Mouse (Mus musculus): ENCODE data around the gene Gm20388. TPM values are rescaled to one million over a fixed set of nuclear protein-coding genes. Genes with fewer than 3 reads are reported as not detected.
A peak's percentile ranks its signal among the peaks of the same experiment; 100 is the strongest.

Gene Gm20388
- polyA plus RNA-seq (2012): 0.36 TPM in 1 of 2 replicates, not detected in the other

GRCm38 (mm10) chr8:119910547-119911257 lies at the start of gene Gm20388:
Gene Gm20388 (plus strand): TSS chr8:119910841.
- peak within 1 kb of the TSS; percentile 99 for H3K4me3 ChIP-seq (replicated peaks)
- peaks cover 28% of the 10 kb centered on the region for H3K36me3 ChIP-seq (ENCODE audit: control insufficient read depth)
- peaks cover 75% of the 10 kb centered on the region for H3K4me1 ChIP-seq (ENCODE audit: control insufficient read depth)
- no peaks in the 10 kb centered on the region for H3K27me3 ChIP-seq (ENCODE audit: control insufficient read depth)
- H3K9me3 ChIP-seq (ENCODE audit: control insufficient read depth, low read length): no peaks in the 10 kb centered on the region
- TF ChIP-seq TAL1 (IDR thresholded peaks at IDR 0.05; ENCODE audit: low read length): no peak
- peak; percentile 80 for TF ChIP-seq GATA1 (IDR thresholded peaks at IDR 0.05; ENCODE audit: low read length)

GRCm38 (mm10) chr8:119861706-119862389 lies 48.8 kb upstream of the Gm20388 start, which contains the start of gene Klhl36:
Gene Klhl36 (plus strand): TSS chr8:119862266.
- TF ChIP-seq TAL1 (IDR thresholded peaks at IDR 0.05; ENCODE audit: low read length) (no peak), GATA1 (IDR thresholded peaks at IDR 0.05; ENCODE audit: low read length) (no peak)
- Histone ChIP-seq H3K36me3 (ENCODE audit: control insufficient read depth) (no peaks in the 10 kb centered on the region), H3K27me3 (ENCODE audit: control insufficient read depth) (peaks cover 10% of the 10 kb centered on the region), H3K9me3 (ENCODE audit: control insufficient read depth, low read length) (no peaks in the 10 kb centered on the region), H3K4me1 (ENCODE audit: control insufficient read depth) (peaks cover 19% of the 10 kb centered on the region), H3K4me3 (replicated peaks) (peak within 1 kb of the TSS; percentile 68)

DNA sequence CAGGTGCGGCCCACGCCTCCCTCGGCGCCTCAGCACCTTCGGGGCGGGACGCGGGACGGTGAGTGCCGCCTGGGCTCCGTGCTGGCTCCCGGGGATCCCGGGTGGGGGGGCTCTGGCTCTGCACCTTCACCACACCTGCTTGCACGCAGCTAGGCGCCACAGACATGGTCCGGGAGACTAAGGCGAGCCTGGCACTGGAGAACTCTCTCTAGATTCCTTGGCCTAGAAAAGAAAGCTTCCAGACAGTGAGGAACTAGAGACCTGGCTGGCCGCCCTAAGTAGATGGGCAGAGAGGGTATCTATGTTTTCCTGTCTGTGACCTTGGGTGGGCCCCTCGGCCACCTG lies 48.3 kb upstream of the Gm20388 start:
- TF ChIP-seq TAL1 (IDR thresholded peaks at IDR 0.05; ENCODE audit: low read length) (no peak), GATA1 (IDR thresholded peaks at IDR 0.05; ENCODE audit: low read length) (no peak)
- Histone ChIP-seq H3K4me3 (replicated peaks) (peak overlapping the region; percentile 68), H3K27me3 (ENCODE audit: control insufficient read depth) (peaks cover 10% of the 10 kb centered on the region), H3K36me3 (ENCODE audit: control insufficient read depth) (no peaks in the 10 kb centered on the region), H3K4me1 (ENCODE audit: control insufficient read depth) (peaks cover 19% of the 10 kb centered on the region), H3K9me3 (ENCODE audit: control insufficient read depth, low read length) (no peaks in the 10 kb centered on the region)

- Histone ChIP-seq H3K36me3 (ENCODE audit: control insufficient read depth) (no peaks in the 10 kb centered on the region), H3K4me3 (replicated peaks) (peak overlapping the region; percentile 68), H3K9me3 (ENCODE audit: control insufficient read depth, low read length) (no peaks in the 10 kb centered on the region), H3K4me1 (ENCODE audit: control insufficient read depth) (peaks cover 19% of the 10 kb centered on the region), H3K27me3 (ENCODE audit: control insufficient read depth) (peaks cover 10% of the 10 kb centered on the region)
- no peak for TF ChIP-seq GATA1 (IDR thresholded peaks at IDR 0.05; ENCODE audit: low read length)
- no peak for TF ChIP-seq TAL1 (IDR thresholded peaks at IDR 0.05; ENCODE audit: low read length)
Observed at GRCm38 (mm10) chr8:119862749-119863148, 47.9 kb upstream of the Gm20388 start.

- Histone ChIP-seq H3K4me3 (replicated peaks) (no peak overlapping the region), H3K36me3 (ENCODE audit: control insufficient read depth) (peaks cover 22% of the 10 kb centered on the region), H3K4me1 (ENCODE audit: control insufficient read depth) (peaks cover 9% of the 10 kb centered on the region), H3K27me3 (ENCODE audit: control insufficient read depth) (no peaks in the 10 kb centered on the region), H3K9me3 (ENCODE audit: control insufficient read depth, low read length) (peaks cover 15% of the 10 kb centered on the region)
- no peak for TF ChIP-seq TAL1 (IDR thresholded peaks at IDR 0.05; ENCODE audit: low read length)
- TF ChIP-seq GATA1 (IDR thresholded peaks at IDR 0.05; ENCODE audit: low read length): no peak
Observed at GRCm38 (mm10) chr8:119869616-119870015, 41.0 kb upstream of the Gm20388 start.

- no peaks in the 10 kb centered on the region for H3K27me3 ChIP-seq (ENCODE audit: control insufficient read depth)
- TF ChIP-seq GATA1 (IDR thresholded peaks at IDR 0.05; ENCODE audit: low read length) (no peak), TAL1 (IDR thresholded peaks at IDR 0.05; ENCODE audit: low read length) (no peak)
- H3K4me1 ChIP-seq (ENCODE audit: control insufficient read depth): peaks cover 11% of the 10 kb centered on the region
- H3K4me3 ChIP-seq (replicated peaks): no peak overlapping the region
- H3K9me3 ChIP-seq (ENCODE audit: control insufficient read depth, low read length): peaks cover 15% of the 10 kb centered on the region
- H3K36me3 ChIP-seq (ENCODE audit: control insufficient read depth): peaks cover 22% of the 10 kb centered on the region
Observed at GRCm38 (mm10) chr8:119873181-119873580, 37.5 kb upstream of the Gm20388 start.

GRCm38 (mm10) chr8:119881301-119881700 lies 29.3 kb upstream of the Gm20388 start:
- H3K4me1 ChIP-seq (ENCODE audit: control insufficient read depth): peaks cover 5% of the 10 kb centered on the region
- TF ChIP-seq TAL1 (IDR thresholded peaks at IDR 0.05; ENCODE audit: low read length): no peak
- no peak for TF ChIP-seq GATA1 (IDR thresholded peaks at IDR 0.05; ENCODE audit: low read length)
- H3K36me3 ChIP-seq (ENCODE audit: control insufficient read depth): no peaks in the 10 kb centered on the region; the same call in 1 of the 2 replicates
- H3K4me3 ChIP-seq (replicated peaks): no peak overlapping the region
- no peaks in the 10 kb centered on the region for H3K9me3 ChIP-seq (ENCODE audit: control insufficient read depth, low read length)
- H3K27me3 ChIP-seq (ENCODE audit: control insufficient read depth): peaks cover 3% of the 10 kb centered on the region; the same call in 1 of the 2 replicates

DNA sequence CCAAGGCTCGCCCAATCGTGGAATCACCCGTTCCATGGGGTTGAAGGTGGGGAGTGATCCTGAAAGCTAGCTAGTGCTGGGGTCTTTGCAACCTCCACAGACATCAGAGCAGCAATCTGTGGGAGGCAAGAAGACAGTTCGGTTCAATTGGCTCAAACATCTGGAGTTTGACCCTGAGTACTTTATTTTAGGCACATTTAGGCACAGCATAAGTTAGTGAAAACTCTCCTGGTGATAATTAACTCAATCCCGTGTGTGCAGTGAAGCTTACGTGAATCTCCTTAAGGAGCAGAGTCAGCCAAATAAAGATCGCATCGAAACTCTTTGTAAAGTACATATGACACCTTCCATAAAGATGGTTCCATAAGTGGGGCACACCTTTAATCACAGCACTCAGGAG lies 28.7 kb upstream of the Gm20388 start:
- H3K36me3 ChIP-seq (ENCODE audit: control insufficient read depth): no peaks in the 10 kb centered on the region
- peaks cover 3% of the 10 kb centered on the region; the same call in 1 of the 2 replicates for H3K27me3 ChIP-seq (ENCODE audit: control insufficient read depth)
- TF ChIP-seq TAL1 (IDR thresholded peaks at IDR 0.05; ENCODE audit: low read length) (no peak), GATA1 (IDR thresholded peaks at IDR 0.05; ENCODE audit: low read length) (no peak)
- H3K4me3 ChIP-seq (replicated peaks): no peak overlapping the region
- H3K9me3 ChIP-seq (ENCODE audit: control insufficient read depth, low read length): no peaks in the 10 kb centered on the region
- peaks cover 3% of the 10 kb centered on the region for H3K4me1 ChIP-seq (ENCODE audit: control insufficient read depth)

DNA sequence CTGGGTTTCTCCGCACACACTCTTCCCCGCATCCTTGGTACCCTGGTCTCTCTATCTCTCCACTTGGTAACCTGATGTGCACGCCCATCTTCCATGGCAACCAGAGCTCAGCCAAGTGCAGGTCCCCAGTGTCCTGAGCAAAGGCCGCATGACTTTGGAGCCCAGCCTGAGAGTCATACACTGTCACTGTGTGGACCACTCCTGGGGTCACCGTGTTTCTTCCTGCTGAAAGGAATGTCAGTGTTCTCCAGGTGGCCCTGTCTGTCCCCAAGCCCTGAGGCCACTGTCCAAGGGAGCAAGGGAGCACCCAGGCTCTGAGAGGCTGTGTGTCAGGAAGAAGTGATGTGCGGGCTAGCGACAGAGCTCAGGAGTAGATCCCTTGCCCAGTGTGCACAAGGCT lies 27.4 kb upstream of the Gm20388 start:
- Histone ChIP-seq H3K4me1 (ENCODE audit: control insufficient read depth) (peaks cover 3% of the 10 kb centered on the region), H3K36me3 (ENCODE audit: control insufficient read depth) (no peaks in the 10 kb centered on the region), H3K27me3 (ENCODE audit: control insufficient read depth) (peaks cover 11% of the 10 kb centered on the region), H3K9me3 (ENCODE audit: control insufficient read depth, low read length) (no peaks in the 10 kb centered on the region), H3K4me3 (replicated peaks) (no peak overlapping the region)
- no peak for TF ChIP-seq TAL1 (IDR thresholded peaks at IDR 0.05; ENCODE audit: low read length)
- TF ChIP-seq GATA1 (IDR thresholded peaks at IDR 0.05; ENCODE audit: low read length): no peak

Measured in erythroblast, embryonic 14.5 days (primary cell).